Mouse (Mus musculus): ENCODE data around the gene RPS10-NUDT3. TPM values are rescaled to one million over a fixed set of nuclear protein-coding genes. Genes with fewer than 3 reads are reported as not detected.
A peak's percentile ranks its signal among the peaks of the same experiment; 100 is the strongest.

Gene RPS10-NUDT3
- polyA plus RNA-seq, 1 experiment from 2014 or later, result not detected

DNA sequence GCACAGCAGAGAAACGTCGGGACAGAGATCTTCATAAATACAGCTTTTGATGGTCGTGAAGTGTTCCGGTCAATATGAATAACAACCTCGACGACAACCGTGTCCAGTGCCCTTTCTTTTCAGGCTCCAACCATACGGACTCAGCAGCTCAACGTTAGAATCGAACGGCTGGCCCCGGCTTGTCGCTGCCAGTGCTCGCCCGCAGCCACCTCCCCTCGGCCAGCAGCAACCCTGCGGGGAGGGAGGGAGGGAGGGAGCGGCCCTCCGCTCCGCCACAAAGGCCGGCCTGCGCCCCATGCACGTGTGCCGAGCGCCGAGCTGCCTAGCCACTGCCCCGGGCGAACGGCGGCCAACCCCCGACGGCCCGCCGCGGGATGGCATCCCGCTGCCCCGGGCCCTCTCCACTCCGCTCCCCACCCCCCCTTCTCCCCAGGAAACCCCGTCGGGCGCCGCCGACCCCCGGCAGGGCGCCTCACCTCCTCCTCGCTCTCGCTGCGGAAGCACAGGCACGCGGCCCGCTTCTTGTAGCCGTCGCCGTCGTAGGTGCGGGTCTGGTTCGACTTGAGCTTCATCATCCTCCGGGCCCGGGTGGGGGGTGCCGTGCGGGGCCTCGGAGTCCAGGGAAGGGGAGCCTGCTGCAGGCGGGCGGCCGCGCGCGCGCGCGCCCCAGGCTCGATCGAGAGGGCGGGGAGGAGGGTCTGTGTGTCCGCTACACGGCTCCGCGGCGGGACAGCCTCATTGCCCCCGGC, 12.2 kb downstream of the RPS10-NUDT3 start:
- Histone ChIP-seq H3K36me3 (ENCODE audit: poor library complexity, severe bottlenecking) (peaks cover 14% of the 10 kb centered on the region), H3K9me3 (replicated peaks) (peaks cover 4% of the 10 kb centered on the region), H3K4me3 (peak overlapping the region; percentile 91), H3K9ac (peak overlapping the region; percentile 99), H3K27me3 (no peaks in the 10 kb centered on the region), H3K27ac (peak overlapping the region; percentile 98), H3K4me2 (peak overlapping the region; percentile 90), H3K4me1 (peaks cover 56% of the 10 kb centered on the region)
- under 1% methylated on average over 60 of the region's 80 CpGs for WGBS
- ATAC-seq, result peak; percentile 68

DNA sequence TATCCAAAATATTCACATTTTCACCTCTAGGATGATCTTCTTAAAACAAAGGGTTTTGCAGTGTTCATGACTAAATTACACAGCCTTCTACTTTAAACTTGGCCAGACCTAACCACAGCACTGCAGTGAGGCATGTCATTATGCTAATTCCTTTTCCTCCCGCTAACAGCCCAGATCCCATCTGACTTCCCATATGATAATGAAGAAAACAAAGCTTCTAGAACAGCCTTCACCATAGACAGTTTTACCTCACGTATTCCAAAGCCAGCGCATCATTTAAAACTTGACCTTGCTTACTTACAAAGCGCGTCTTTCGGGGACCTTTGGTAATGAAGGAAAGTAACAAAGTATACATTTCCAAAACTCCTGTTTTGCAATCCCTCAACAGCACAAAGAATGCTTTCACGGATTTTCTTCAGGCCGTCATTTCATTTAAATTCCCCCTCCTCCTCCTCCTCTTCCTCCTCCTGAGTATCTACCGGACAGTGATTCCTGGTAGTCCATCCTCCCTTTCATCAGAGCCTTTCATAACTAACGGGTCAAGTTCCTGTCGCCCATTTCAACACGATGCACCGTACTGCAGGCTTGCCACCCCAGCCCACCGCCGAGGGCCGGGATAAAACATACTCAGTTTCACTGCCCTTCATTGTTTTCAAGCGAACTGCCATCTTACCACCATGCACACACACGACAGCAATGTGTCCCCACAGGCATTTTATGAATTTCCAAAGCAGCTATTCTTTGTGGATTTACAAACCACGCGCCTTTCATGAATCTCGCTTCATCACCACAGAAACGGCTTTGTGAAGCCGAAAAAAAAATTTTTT, 13.1 kb downstream of the RPS10-NUDT3 start:
- Histone ChIP-seq H3K27ac (peak overlapping the region; percentile 98), H3K4me3 (peak overlapping the region; percentile 91), H3K9me3 (replicated peaks) (peaks cover 13% of the 10 kb centered on the region), H3K27me3 (no peaks in the 10 kb centered on the region), H3K4me1 (peaks cover 52% of the 10 kb centered on the region), H3K36me3 (ENCODE audit: poor library complexity, severe bottlenecking) (peaks cover 22% of the 10 kb centered on the region), H3K9ac (peak overlapping the region; percentile 99), H3K4me2 (peak overlapping the region; percentile 90)
- peak; percentile 45; the same call in 1 of the 2 replicates for ATAC-seq
- under 1% methylated on average over 23 of the region's 23 CpGs for WGBS

DNA sequence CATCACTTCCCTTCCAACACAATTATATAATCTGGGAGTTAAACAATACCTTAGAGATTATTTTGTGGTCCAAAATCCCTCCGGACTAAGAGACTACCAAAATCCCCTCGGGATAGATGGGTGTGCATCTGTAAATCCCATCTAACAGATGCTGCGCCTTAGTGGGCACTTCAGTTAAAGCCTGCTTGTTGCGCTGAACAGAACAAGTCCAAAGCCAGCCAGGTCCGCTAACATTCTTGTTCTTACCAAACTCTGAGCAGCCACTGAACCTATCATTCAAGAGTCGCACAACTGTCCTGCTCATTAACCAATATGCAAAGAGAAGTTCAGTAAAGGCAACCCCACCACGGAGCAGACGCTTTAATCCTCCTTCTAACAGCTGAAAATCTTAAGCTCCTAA, 13.9 kb downstream of the RPS10-NUDT3 start:
- Histone ChIP-seq H3K27ac (peak overlapping the region; percentile 98), H3K36me3 (ENCODE audit: poor library complexity, severe bottlenecking) (peaks cover 29% of the 10 kb centered on the region), H3K9ac (peak overlapping the region; percentile 99), H3K4me1 (peaks cover 45% of the 10 kb centered on the region), H3K27me3 (no peaks in the 10 kb centered on the region), H3K4me2 (peak overlapping the region; percentile 90), H3K4me3 (peak overlapping the region; percentile 91), H3K9me3 (replicated peaks) (peaks cover 14% of the 10 kb centered on the region)
- ATAC-seq, result no peak
- WGBS, result 33% methylated on average over 8 of the region's 8 CpGs

DNA sequence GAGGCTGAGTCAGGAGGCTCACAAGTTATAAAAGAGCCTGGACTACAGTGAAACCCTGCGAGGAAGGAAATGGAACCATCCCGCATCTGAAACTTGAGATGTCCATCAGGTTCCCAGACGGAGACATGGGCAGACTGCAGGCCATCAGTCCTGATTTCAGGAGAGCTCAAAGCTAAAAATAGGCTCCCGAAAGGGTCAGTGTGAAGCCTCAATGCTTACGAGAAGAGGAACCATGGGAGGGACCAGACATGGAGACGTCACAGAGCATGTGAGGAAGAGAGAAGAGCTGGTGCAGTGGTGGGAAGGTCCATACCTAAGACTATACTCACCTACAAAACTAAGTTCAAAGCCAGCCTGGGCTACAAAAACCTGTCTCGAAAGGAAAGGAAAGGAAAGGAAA, 19.6 kb downstream of the RPS10-NUDT3 start:
- 83% methylated on average over 7 of the region's 7 CpGs for WGBS
- Histone ChIP-seq H3K4me1 (peaks cover 59% of the 10 kb centered on the region), H3K9me3 (replicated peaks) (peaks cover 14% of the 10 kb centered on the region), H3K27ac (no peak overlapping the region), H3K36me3 (ENCODE audit: poor library complexity, severe bottlenecking) (peaks cover 39% of the 10 kb centered on the region), H3K9ac (no peak overlapping the region), H3K27me3 (no peaks in the 10 kb centered on the region), H3K4me3 (no peak overlapping the region), H3K4me2 (no peak overlapping the region)
- no peak for ATAC-seq

DNA sequence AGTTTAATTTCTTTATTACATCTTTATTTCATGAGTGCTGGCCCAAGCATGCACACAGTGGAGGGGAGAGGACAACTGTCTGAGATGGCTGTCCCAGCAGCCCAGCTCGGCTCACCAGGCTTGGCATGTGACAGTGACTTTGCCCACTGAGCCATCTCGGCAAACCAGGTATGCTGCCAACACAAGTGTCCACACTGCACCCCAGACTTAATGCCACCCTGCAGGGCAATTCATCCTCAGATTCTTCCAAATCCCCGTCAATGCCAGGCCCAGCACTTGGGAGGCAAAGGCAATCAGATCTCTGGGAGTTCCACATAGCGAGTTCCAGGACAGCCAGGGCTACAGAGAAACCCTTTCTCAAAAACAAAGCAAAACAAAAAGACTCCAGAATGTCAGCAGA, 22.0 kb downstream of the RPS10-NUDT3 start:
- 66% methylated on average over 4 of the region's 4 CpGs for WGBS
- Histone ChIP-seq H3K9ac (0 out of 2 replicates have a peak overlapping the region, but pooled peaks have one; percentile 1), H3K4me1 (peaks cover 44% of the 10 kb centered on the region), H3K27me3 (no peaks in the 10 kb centered on the region), H3K27ac (no peak overlapping the region), H3K4me3 (no peak overlapping the region), H3K4me2 (no peak overlapping the region), H3K36me3 (ENCODE audit: poor library complexity, severe bottlenecking) (peaks cover 32% of the 10 kb centered on the region), H3K9me3 (replicated peaks) (peaks cover 12% of the 10 kb centered on the region)
- ATAC-seq, result no peak

DNA sequence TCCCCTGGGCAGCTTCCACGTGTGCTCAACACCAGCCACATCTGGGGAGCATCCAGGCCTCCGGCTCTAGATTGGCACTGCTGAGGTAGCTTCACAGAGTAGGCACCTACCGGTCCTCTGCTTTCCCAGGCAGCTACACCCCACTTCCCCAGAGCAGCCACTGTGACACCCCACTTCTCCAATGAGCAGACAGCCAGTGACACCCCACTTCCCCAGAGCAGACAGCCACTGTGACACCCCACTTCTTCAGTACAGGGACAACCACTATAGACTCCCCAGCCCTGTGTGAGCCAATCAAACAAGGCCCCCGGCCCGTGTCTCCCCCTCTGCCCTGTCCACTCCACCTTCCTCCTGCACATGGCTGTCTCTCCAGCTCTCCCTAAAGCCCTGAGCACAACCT, 23.0 kb downstream of the RPS10-NUDT3 start:
- H3K9ac ChIP-seq, result no peak overlapping the region
- H3K27me3 ChIP-seq, result no peaks in the 10 kb centered on the region
- H3K27ac ChIP-seq, result no peak overlapping the region
- peaks cover 25% of the 10 kb centered on the region for H3K36me3 ChIP-seq (ENCODE audit: poor library complexity, severe bottlenecking)
- H3K4me2 ChIP-seq, result no peak overlapping the region
- H3K9me3 ChIP-seq (replicated peaks), result peaks cover 2% of the 10 kb centered on the region; the same call in 1 of the 2 replicates
- no peak for ATAC-seq
- H3K4me1 ChIP-seq, result peaks cover 44% of the 10 kb centered on the region
- H3K4me3 ChIP-seq, result no peak overlapping the region
- 80% methylated on average over 5 of the region's 5 CpGs for WGBS

DNA sequence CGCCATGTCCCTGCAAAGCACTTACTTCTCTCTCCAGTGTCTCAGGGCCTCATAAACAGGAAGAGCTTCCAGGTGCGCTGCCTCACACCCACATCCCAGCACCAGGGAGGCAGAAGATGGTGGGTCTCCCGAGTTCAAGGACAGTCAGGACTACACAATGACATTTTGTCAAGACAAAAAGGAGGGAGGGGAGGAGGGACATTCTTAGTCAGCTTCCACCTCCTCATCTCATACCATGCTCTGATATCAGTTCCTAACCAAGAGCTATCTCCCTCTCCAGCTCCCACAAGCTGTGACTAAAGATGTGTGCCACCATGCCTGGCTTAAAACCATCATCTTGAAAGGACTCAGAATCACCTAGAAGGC, 23.5 kb downstream of the RPS10-NUDT3 start:
- peaks cover 44% of the 10 kb centered on the region for H3K4me1 ChIP-seq
- peaks cover 20% of the 10 kb centered on the region for H3K36me3 ChIP-seq (ENCODE audit: poor library complexity, severe bottlenecking)
- H3K27ac ChIP-seq, result no peak overlapping the region
- no peak for ATAC-seq
- no peaks in the 10 kb centered on the region for H3K27me3 ChIP-seq
- H3K4me2 ChIP-seq, result no peak overlapping the region
- 75% methylated on average over 3 of the region's 3 CpGs for WGBS
- H3K4me3 ChIP-seq, result no peak overlapping the region
- no peaks in the 10 kb centered on the region for H3K9me3 ChIP-seq (replicated peaks)
- no peak overlapping the region for H3K9ac ChIP-seq

DNA sequence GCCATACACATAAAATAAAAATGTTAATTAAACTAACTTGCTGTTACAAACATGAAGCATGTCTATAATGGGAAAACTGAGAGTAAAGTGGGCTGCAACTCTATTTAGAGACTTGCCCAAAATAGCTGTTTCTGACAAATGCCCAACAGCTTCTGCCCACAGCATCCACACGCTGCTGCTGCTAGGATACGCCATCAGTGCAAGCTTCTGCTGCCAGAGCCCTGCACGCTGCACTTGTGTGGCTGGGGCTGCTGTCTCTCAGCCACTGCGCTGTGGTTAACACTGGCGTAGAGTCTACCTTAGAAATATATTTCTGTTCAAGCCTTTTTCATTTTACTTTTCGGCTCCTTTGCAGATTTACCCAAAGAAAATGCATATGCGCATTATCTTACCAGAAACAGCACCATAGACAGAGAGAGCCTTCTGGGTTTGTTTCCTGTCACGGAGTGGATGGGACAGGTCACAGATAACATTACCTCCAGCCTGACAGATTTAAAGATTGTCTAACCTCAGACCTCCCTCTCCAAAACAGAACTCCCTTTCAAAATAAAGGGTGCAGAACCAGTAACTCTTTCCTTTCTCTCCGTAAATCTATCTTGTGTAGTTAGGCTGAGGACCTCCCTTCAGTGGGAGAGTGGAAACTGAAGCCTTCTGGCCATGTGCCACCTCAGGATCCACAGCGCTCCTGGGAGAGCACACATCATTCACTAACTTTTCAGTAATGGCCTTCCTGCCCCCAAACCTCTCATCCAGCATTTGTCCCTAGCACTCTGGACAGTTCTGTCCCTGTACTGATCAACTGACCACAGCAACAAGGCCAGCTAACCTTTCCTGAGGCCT, 24.1 kb downstream of the RPS10-NUDT3 start:
- no peaks in the 10 kb centered on the region for H3K9me3 ChIP-seq (replicated peaks)
- peaks cover 17% of the 10 kb centered on the region for H3K36me3 ChIP-seq (ENCODE audit: poor library complexity, severe bottlenecking)
- no peak overlapping the region for H3K4me3 ChIP-seq
- H3K4me2 ChIP-seq, result no peak overlapping the region
- ATAC-seq, result no peak
- no peaks in the 10 kb centered on the region for H3K27me3 ChIP-seq
- H3K9ac ChIP-seq, result no peak overlapping the region
- WGBS, result 80% methylated on average over 10 of the region's 10 CpGs
- no peak overlapping the region for H3K27ac ChIP-seq
- peaks cover 47% of the 10 kb centered on the region for H3K4me1 ChIP-seq

DNA sequence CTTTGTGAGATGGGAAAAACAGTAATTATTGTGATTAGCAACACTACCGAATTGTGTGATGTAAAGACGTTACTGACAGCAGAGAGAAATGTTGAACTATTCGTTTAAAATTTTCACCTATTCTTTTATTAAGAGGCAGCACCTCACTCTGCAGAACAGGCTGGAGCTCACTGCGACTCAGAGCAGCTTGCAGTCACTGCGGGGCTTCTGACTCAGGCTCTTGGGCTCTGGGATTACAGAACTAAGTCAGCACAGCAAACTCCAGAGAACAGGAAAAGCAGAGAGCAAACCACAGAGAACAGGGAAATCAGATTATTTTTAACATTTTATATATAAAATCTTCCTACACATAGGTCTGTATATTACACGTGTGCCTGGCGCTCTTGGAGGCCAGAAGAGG, 25.4 kb downstream of the RPS10-NUDT3 start:
- H3K4me2 ChIP-seq, result no peak overlapping the region
- H3K36me3 ChIP-seq (ENCODE audit: poor library complexity, severe bottlenecking), result peaks cover 16% of the 10 kb centered on the region
- no peaks in the 10 kb centered on the region for H3K27me3 ChIP-seq
- no peak overlapping the region for H3K4me3 ChIP-seq
- H3K27ac ChIP-seq, result no peak overlapping the region
- peaks cover 44% of the 10 kb centered on the region for H3K4me1 ChIP-seq
- no peak overlapping the region for H3K9ac ChIP-seq
- no peak for ATAC-seq
- no peaks in the 10 kb centered on the region for H3K9me3 ChIP-seq (replicated peaks)
- 86% methylated on average over 7 of the region's 7 CpGs for WGBS

DNA sequence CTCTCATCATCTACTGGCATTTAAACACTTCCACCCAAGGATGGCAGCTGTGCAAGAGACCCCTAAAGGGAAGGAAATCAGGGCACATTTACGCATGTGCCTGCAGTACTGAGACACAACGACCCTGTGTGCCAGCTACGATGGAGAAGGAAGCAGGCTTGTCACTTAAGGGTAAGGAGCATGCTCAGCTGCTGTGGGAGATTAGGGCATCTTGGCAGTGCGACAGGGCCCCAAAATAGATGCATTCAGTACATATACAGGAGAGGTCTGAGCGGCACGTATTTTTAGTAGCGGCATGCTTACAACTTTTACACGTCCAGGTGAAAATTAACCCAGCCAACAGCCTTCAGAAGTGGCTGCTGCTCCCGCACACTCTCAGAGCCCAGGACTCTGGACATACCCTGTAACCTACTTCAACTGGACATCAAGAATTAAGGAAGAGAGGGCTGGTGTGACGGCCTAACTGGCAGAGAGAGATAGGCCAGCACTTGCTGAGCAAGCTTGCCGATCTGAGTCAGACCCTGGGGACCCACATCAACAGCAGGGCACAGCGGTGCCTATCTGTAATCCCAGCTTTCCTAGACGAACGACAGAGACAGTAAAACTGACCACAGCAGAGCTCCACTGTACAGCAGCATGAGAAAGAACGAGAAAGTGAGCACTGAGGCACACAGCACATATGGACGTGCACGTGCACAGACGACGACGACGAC, 31.3 kb downstream of the RPS10-NUDT3 start:
- no peak overlapping the region for H3K4me2 ChIP-seq
- H3K4me3 ChIP-seq, result no peak overlapping the region
- H3K36me3 ChIP-seq (ENCODE audit: poor library complexity, severe bottlenecking), result peaks cover 8% of the 10 kb centered on the region
- ATAC-seq, result no peak
- peaks cover 41% of the 10 kb centered on the region for H3K4me1 ChIP-seq
- no peak overlapping the region for H3K27ac ChIP-seq
- H3K9me3 ChIP-seq (replicated peaks), result no peaks in the 10 kb centered on the region
- H3K9ac ChIP-seq, result 0 out of 2 replicates have a peak overlapping the region, but pooled peaks have one; percentile 8
- 83% methylated on average over 21 of the region's 21 CpGs for WGBS
- no peaks in the 10 kb centered on the region for H3K27me3 ChIP-seq

DNA sequence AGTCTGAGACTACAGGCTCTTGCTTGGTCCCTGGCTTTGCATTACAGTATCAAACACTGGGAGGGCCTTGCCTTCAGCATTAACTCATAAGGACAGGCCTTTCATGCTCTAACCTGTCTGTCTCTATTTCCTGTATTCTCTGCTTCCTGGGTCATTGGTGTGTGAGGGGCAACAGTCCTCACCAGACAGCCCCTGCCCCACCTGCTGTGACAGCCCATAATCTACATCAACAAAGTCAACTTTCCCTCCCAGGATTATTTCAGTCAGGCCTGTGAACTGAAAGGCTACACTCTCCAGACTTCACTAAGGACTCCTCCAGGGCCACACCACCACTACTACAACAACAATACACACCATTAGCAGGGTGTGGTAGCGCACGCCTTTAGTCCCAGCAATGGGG, 32.0 kb downstream of the RPS10-NUDT3 start:
- Histone ChIP-seq H3K4me3 (no peak overlapping the region), H3K9me3 (replicated peaks) (no peaks in the 10 kb centered on the region), H3K4me2 (no peak overlapping the region), H3K36me3 (ENCODE audit: poor library complexity, severe bottlenecking) (peaks cover 3% of the 10 kb centered on the region), H3K27me3 (no peaks in the 10 kb centered on the region), H3K27ac (no peak overlapping the region), H3K4me1 (peaks cover 41% of the 10 kb centered on the region), H3K9ac (0 out of 2 replicates have a peak overlapping the region, but pooled peaks have one; percentile 8)
- 85% methylated on average over 2 of the region's 2 CpGs for WGBS
- ATAC-seq, result no peak

Measured in forebrain, embryonic 13.5 days (tissue).